Mouse (Mus musculus) erythroblast, embryonic 14.5 days (primary cell): ENCODE measurements around the gene Stc2.

ENCODE experiments used
- GATA1 ChIP-seq: IDR thresholded peaks from 2 replicates; pipeline ENCODE4 v1.6.1; 2012; ENCODE audit warnings: low read length, inconsistent platforms, mixed read lengths
- TAL1 ChIP-seq: IDR thresholded peaks from 3 replicates; pipeline ENCODE4 v1.6.1; 2012; ENCODE audit warnings: low read length, inconsistent platforms, mixed read lengths

- no peak for TF ChIP-seq GATA1
- no peak for TF ChIP-seq TAL1
Observed at GRCm38 (mm10) chr11:31356866-31357265, 13.0 kb downstream of the Stc2 start.
